Mouse (Mus musculus) hindbrain, embryonic 16.5 days (tissue): ENCODE results near the gene Ccnd2. TPM values are rescaled to one million over a fixed set of nuclear protein-coding genes. Genes with fewer than 3 reads are reported as not detected.
A peak's percentile ranks its signal among the peaks of the same experiment; 100 is the strongest.

Experiments used
- ATAC-seq: fragments of 200-750 bp; cut with Nextera tagmentation; 2 replicates; pipeline ENCODE4 v1.8.0; 2017; ENCODE audit warnings: moderate TSS enrichment, moderate library complexity
- H3K27ac ChIP-seq: fragments of 300-500 bp; sonication (generic); 2 replicates; pipeline ENCODE4 v1.5.1; 2014; ENCODE audit warnings: low read depth, mild to moderate bottlenecking, control low read depth, low read length, moderate library complexity
- H3K27me3 ChIP-seq: fragments of 300-500 bp; sonication (generic); replicated peaks from 2 replicates; pipeline ENCODE4 v1.6.1; 2014; ENCODE audit warnings: low read length; ENCODE audit not compliant: control insufficient read depth, insufficient read depth
- H3K36me3 ChIP-seq: fragments of 300-500 bp; sonication (generic); 2 replicates; pipeline ENCODE4 v1.6.1; 2014; ENCODE audit warnings: mild to moderate bottlenecking, low read length, moderate library complexity, mixed read lengths; ENCODE audit not compliant: control insufficient read depth, insufficient read depth
- H3K4me1 ChIP-seq: fragments of 300-500 bp; sonication (generic); 2 replicates; pipeline ENCODE4 v1.6.1; 2014; ENCODE audit warnings: low read depth, low read length; ENCODE audit not compliant: control insufficient read depth, insufficient read depth
- H3K4me2 ChIP-seq: fragments of 300-500 bp; sonication (generic); 2 replicates; pipeline ENCODE4 v1.6.1; 2014; ENCODE audit warnings: mild to moderate bottlenecking, low read length, control low read depth, moderate library complexity
- H3K4me3 ChIP-seq: fragments of 300-500 bp; sonication (generic); 2 replicates; pipeline ENCODE4 v1.5.1; 2014; ENCODE audit warnings: mild to moderate bottlenecking, low read length, control low read depth, moderate library complexity
- H3K9ac ChIP-seq: fragments of 300-500 bp; sonication (generic); 2 replicates; pipeline ENCODE4 v1.6.1; 2014; ENCODE audit warnings: low read depth, mild to moderate bottlenecking, control low read depth, low read length, moderate library complexity
- H3K9me3 ChIP-seq: fragments of 300-500 bp; sonication (generic); 2 replicates; pipeline ENCODE4 v1.6.1; 2014; ENCODE audit warnings: mild to moderate bottlenecking, low read length, moderate library complexity; ENCODE audit not compliant: control insufficient read depth
- WGBS: fragments of 180-500 bp; shearing (Covaris S2); extraction: QIAGEN DNeasy Blood & Tissue Kit; methylation state at CpG from one replicate; pipeline ENCODE4 v1.1.7; 2014; 5-methylcytosine and 5-hydroxymethylcytosine counted together
- polyA plus RNA-seq: library from polyadenylated mRNA; unstranded; fragments of >200 nt; fragmentation: Nextera tagmentation; extraction: Ambion mirVana; gene quantifications from 2 replicates; pipeline ENCODE4 v1.2.1, GENCODE M21; 2015

Gene Ccnd2
- polyA plus RNA-seq, 1 experiment from 2014 or later: 248 TPM

DNA sequence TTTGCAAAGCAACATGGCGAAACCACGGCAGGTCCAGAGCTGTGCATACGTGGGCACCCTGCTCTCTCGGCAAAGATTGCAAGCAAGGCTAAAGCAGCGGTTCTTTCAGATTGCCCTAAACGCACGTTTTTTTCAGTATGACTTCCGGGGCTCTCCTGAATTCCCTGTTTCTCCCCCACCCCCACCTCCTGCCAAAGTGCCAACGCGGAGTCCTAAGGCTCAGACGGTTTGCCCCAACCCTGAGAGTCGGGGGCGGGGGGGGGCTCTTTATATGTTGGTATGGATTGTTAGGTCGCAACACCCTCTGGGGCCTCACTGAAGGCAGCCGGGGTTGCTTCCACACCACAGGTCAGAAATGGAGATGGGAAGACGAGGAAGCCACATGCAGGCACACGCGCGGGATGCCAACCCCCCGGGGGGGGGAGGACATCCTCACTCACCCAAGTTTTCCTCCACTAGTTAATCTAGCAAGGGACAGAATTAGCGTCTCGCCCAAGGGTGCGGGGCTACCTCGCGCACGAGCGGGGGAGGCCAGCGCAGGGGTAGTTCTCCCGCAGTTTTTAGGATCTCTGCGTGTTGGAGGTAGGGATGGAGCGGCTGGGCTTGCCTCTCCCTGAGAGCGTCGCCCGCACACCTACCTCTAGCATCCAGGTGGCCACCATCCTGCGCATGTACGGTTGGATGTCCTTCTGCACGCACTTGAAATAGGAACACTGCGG, 1.9 kb downstream of the Ccnd2 start:
- no peak for ATAC-seq
- Histone ChIP-seq H3K27ac (peak overlapping the region; percentile 31; the same call in 1 of the 2 replicates), H3K9ac (peak overlapping the region; percentile 47), H3K9me3 (no peaks in the 10 kb centered on the region), H3K4me2 (peak overlapping the region; percentile 64), H3K4me3 (peak overlapping the region; percentile 44), H3K4me1 (peaks cover 48% of the 10 kb centered on the region), H3K27me3 (peaks cover 21% of the 10 kb centered on the region), H3K36me3 (no peaks in the 10 kb centered on the region)
- under 1% methylated on average over 38 of the region's 38 CpGs for WGBS

DNA sequence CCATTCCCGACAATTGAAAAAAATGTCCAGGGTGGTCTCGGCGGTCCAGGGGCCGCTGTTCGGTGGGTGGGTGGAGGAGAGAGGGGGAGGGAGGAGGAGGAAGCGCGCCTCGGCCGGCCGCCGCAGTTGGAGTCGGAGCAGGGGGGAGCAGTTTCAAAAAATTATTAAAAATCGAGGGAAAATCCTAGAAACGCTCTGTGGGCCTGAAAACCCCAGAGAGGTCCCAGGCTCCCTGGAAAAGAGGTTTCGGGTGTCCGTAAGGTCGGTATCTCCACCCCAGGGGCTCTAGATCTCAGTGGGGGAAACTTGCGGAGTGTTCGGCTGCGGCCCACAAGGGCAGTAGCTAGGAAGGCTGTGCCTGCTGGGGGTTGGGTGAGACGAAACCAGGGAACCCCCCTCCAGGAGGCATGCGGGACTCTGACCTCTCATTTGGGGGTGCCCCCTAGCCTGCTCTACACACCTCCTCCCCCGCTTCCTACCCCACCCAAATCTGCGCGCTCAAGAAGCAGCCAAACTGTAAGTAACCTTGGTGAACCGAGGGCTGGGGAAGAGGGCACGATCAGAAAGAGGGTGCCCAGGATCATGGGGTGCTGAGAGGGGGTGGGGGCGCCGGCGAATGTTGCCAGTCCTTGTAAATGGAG, 2.6 kb downstream of the Ccnd2 start:
- H3K9ac ChIP-seq: peak overlapping the region; percentile 47
- H3K27ac ChIP-seq: no peak overlapping the region; the same call in 1 of the 2 replicates
- H3K4me3 ChIP-seq: peak overlapping the region; percentile 44
- H3K9me3 ChIP-seq: no peaks in the 10 kb centered on the region
- no peak for ATAC-seq
- peaks cover 43% of the 10 kb centered on the region for H3K4me1 ChIP-seq
- no peaks in the 10 kb centered on the region for H3K36me3 ChIP-seq
- peak overlapping the region; percentile 64 for H3K4me2 ChIP-seq
- 0% methylated on average over 30 of the region's 30 CpGs for WGBS
- peaks cover 16% of the 10 kb centered on the region for H3K27me3 ChIP-seq

DNA sequence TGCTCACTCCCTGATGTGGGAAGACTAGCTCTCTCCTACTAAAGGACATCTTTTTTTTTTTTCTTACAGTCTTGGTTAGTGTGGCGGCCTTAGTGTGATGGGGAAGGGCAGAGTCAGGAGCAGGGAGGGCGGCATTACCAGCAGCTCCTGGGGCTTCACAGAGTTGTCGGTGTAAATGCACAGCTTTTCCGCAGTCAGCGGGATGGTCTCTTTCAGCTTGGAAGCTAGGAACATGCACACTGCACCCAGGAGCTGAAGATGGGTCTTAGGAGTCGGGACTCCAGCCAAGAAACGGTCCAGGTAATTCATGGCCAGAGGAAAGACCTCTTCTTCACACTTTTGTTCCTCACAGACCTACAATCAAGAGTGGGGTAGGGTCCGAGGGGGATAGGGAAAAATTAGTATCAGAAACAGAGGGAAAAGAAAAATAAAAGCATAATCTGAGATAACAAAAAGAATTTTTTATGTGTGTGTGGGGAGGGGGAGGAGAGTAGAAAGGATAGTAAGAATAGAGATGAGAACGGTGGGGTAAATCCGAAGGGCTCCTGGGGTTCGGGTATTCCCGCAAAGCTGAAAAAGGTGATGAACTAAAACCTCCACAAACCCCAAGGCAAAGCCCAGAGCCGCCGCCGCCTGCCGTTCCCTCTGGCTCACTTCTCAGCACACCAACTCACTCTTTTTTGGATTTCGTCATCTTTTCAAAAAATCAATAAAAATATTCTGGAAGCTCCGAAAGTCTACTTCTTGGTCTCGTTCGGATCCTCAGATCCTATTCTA, 3.3 kb downstream of the Ccnd2 start:
- H3K27me3 ChIP-seq: peaks cover 14% of the 10 kb centered on the region
- peak overlapping the region; percentile 47 for H3K9ac ChIP-seq
- H3K4me3 ChIP-seq: peak overlapping the region; percentile 44
- H3K27ac ChIP-seq: no peak overlapping the region
- peak overlapping the region; percentile 64 for H3K4me2 ChIP-seq
- H3K9me3 ChIP-seq: no peaks in the 10 kb centered on the region
- WGBS: 4% methylated on average over 20 of the region's 20 CpGs
- H3K4me1 ChIP-seq: peaks cover 37% of the 10 kb centered on the region
- ATAC-seq: no peak
- H3K36me3 ChIP-seq: no peaks in the 10 kb centered on the region

DNA sequence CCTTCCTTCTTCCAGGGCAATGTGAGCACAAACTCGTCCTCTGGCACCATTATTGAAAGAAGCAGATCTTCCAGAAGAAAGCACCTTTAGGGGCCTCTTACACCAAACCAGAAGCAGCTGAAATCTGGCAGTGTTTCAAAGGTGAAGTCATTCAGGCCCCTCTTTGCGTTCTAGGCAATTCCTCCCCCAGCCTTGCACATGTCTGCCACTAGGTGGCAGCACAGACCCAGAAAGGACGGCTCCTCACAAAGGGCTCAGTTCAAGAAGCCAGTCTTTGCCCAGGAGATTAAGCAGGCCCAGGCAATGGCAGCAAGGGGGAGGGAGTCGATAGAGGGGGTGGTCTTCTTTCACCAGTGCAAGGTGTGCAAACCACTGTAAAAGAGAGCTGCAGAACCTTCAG, 4.3 kb downstream of the Ccnd2 start:
- peaks cover 4% of the 10 kb centered on the region for H3K27me3 ChIP-seq
- peaks cover 26% of the 10 kb centered on the region for H3K4me1 ChIP-seq
- 0% methylated on average over 4 of the region's 4 CpGs for WGBS
- H3K9me3 ChIP-seq: no peaks in the 10 kb centered on the region
- no peak overlapping the region for H3K4me3 ChIP-seq
- ATAC-seq: peak; percentile 35
- H3K36me3 ChIP-seq: no peaks in the 10 kb centered on the region
- no peak overlapping the region for H3K9ac ChIP-seq
- H3K27ac ChIP-seq: no peak overlapping the region
- H3K4me2 ChIP-seq: no peak overlapping the region

DNA sequence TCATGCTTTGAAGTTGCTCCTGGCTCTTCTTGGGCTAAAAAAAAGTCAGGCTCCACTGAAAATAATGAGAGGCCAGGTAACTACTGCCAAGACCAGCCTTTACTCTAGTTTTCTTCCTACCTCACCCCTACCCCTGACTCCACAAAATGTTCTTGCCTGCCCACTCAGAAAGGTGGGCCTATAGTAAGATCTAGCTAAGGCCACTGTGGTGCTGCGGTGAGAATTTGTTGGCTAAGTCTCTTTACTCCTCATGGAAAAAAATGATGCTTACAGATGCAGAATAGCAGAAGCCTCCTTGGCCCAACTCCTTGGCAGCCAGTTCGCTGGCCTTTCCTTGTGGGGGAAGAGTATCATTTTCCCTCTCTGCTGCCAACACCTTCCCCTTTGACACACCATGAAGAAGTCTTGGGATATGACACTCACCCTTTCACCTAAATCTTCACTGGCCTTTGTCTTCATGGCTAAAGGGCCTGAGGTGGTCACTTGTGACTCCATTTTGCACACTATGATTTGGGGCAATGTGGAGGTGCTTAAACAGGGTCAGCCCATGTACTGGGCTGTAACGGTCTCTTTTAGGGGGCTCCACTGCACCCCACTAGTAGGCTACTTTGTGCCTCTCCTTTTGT, 5.6 kb downstream of the Ccnd2 start:
- no peak overlapping the region for H3K4me3 ChIP-seq
- H3K27me3 ChIP-seq: no peaks in the 10 kb centered on the region
- H3K4me2 ChIP-seq: no peak overlapping the region
- no peak overlapping the region for H3K9ac ChIP-seq
- no peaks in the 10 kb centered on the region for H3K9me3 ChIP-seq
- no peak overlapping the region for H3K27ac ChIP-seq
- ATAC-seq: no peak
- peaks cover 14% of the 10 kb centered on the region for H3K4me1 ChIP-seq
- WGBS: 91% methylated on average over 3 of the region's 3 CpGs
- H3K36me3 ChIP-seq: no peaks in the 10 kb centered on the region

DNA sequence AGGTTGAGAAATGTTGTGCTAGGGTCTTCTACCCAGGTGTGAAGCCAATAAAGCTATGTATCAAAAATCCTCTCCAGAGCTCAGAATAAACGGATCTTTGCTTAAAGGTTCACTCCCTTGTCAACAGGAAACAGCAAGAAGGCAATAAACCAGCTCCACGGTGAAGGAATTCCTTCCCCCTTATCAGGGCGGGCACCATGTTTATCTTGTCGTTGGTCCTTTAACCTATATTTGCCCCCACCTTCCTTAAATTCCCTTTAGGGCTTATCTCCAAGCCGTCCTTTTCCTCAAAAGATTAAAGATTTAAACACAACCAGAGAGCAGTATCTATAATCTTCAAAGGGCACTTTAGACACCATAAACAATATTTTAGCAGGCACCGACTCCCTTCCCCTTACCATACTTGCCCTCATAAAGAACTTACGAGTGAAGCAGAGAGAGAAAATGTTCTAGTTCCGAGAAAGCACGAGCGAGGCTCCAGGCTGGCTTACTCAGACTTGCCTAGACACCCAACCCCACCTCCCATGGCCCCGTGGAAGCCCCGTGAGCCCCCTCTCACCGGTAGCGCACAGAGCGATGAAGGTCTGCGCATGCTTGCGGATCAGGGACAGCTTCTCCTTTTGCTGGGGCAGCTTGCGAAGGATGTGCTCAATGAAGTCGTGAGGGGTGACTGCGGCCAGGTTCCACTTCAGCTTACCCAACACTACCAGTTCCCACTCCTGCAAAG, 6.4 kb downstream of the Ccnd2 start:
- Histone ChIP-seq H3K4me1 (peaks cover 7% of the 10 kb centered on the region), H3K9ac (no peak overlapping the region), H3K4me3 (no peak overlapping the region), H3K27me3 (no peaks in the 10 kb centered on the region), H3K9me3 (no peaks in the 10 kb centered on the region), H3K36me3 (no peaks in the 10 kb centered on the region), H3K27ac (no peak overlapping the region), H3K4me2 (no peak overlapping the region)
- WGBS: 83% methylated on average over 20 of the region's 20 CpGs
- ATAC-seq: no peak

DNA sequence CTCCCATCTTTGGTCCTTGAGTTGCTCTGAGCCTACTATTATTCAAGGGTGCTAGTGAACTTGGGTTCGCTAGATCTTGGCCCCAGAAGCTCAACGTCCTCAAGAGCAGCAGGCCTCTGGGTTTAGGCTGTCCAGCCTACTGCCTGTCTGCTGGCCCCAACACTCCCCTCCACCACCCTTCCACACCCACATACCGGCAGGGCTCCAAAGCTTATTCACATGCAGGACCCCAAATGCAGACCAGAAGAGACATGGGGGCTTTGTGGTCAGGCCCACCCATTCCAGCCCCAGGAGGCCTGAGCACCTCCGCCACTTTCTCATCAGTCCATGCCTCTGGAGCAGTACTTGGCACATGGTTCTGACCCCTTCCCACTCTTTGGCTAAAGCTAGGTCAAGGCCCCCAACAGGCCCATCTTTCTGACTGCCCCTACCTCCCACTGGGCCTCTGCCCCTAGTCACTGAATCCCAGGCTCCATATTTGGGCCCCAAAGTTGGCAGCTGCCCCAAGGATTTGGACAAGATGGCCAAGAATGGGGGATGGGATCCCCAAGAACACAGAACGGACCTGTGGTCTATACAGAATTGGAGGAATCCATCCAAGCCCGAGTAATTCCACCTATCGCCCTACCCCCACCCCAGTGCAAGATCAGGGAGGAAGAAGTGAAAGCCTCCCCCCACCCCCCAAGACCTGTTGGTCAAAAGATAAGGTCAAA, 8.3 kb downstream of the Ccnd2 start:
- H3K36me3 ChIP-seq: no peaks in the 10 kb centered on the region
- H3K27me3 ChIP-seq: no peaks in the 10 kb centered on the region
- no peaks in the 10 kb centered on the region for H3K4me1 ChIP-seq
- no peak for ATAC-seq
- no peak overlapping the region for H3K27ac ChIP-seq
- H3K9me3 ChIP-seq: no peaks in the 10 kb centered on the region
- no peak overlapping the region for H3K4me2 ChIP-seq
- 73% methylated on average over 7 of the region's 7 CpGs for WGBS
- no peak overlapping the region for H3K4me3 ChIP-seq
- H3K9ac ChIP-seq: no peak overlapping the region

DNA sequence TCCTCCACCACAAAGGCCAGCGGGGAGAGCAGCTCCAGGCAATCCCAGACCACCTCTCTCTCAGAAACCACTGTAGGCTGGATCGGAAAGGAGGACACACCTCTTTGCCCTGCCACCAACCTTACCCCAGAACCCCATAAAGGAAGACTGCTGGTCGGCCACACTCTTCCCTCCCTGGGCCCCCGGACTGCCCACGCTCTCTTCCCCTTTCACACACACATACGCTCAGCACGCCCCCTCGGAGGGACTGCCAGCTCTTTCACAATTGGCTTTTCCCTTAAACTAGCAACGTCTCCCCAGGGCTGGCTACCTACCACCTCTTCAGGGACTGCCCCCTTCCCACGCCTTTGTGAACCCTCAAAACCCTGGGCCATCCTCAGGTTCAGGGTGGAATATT, 8.9 kb downstream of the Ccnd2 start:
- 84% methylated on average over 10 of the region's 10 CpGs for WGBS
- H3K9me3 ChIP-seq: no peaks in the 10 kb centered on the region
- ATAC-seq: no peak
- no peak overlapping the region for H3K9ac ChIP-seq
- no peak overlapping the region for H3K27ac ChIP-seq
- H3K4me1 ChIP-seq: no peaks in the 10 kb centered on the region
- H3K36me3 ChIP-seq: no peaks in the 10 kb centered on the region
- no peak overlapping the region for H3K4me2 ChIP-seq
- no peak overlapping the region for H3K4me3 ChIP-seq
- H3K27me3 ChIP-seq: no peaks in the 10 kb centered on the region
